Mouse (Mus musculus) natural killer cell, adult 2 months (primary cell): ENCODE measurements at regions not wholly inside any gene's neighbourhood (a gene's known extent, or its start where the extent isn't known, plus 50 kb on each side); places are given as distances from the start of the nearest gene placed in this dataset.
"Not testable (repeated sequence)": the region's sequence is repeated elsewhere in the genome, so short reads cannot be mapped to it uniquely, and the experiment has no call there.

Experiments
- DNase-seq, 2 experiments: peaks; one replicate each; pipeline ENCODE4 v3.0.0; 2022; ENCODE audit warnings: low spot score in 2 of 2

DNA sequence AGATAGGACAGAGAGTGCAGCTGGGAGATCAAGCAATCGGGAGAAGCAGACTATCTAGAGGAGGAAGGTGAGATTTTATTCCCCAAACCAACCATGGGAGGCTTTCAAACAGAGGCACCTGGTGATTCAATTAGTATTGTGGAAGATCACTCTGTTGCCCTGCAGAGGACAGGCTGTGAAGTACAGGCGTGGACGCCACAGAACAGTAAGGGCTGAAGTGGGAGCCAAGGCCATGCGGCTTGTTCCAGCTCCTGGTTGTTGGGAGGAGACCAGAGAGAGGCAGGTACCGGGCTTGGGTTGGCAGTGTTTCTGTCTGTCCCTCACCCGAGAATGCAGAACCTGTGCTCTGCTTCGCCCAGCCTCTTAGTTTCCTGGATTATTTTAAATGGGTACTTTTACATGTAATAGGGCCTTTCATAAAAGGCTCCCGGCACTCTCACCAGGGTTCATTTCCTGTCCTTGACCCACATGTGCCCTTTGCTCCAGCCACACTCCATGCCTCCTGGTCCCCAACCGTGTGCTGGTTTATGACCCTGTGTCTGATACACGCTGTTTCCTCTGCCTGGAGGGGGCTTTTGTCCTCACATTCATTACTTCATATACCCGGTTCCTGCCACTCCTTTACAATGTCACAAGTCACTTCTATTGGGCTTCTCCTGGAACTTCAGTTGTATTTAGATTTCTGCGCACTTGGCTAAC is 58.3 kb downstream of the Vcpkmt start:
- no peak for DNase-seq

DNA sequence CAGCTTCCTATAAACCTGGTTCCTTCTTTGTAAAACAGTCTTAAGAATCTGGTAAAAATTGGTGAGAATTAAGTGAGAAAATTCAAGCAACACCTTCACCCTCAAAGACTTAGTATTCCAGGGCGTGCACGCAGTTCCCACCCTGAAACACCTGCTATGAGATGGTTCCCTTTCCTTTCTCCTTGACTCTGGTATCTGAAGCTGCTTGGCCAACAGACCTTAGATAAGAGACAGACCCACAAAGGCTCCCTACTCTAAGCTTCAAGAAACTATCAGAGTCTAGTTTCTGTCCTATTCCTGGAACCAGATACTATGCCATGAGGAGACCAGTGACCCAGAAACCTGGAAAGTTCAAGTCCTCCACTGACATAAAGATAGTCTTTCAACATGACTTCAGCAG is 63.0 kb downstream of the Vcpkmt start:
- no peak for DNase-seq

DNA sequence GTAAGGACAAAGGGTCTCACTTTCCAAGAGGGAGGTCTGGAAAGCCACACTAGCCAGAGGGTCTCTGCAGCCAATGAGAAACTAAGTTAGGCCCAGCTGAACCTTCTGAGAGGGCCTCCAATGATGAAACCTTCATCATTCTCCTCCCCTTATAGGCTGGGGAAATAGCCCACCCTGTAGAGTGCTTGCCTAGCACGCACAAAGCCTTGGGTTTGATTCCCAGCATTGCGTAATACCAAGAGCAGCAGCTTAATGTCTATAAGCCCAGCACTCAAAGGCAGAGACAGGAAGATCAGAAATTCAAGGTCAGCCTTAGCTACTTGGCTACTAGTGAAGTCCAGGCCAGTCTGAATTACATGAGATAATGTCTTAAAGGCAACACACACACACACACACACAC is 63.8 kb downstream of the Vcpkmt start:
- DNase-seq, result no peak

- DNase-seq, result no peak
Observed at GRCm38 (mm10) chr12:69517616-69518015, 65.2 kb downstream of the Vcpkmt start.

DNA sequence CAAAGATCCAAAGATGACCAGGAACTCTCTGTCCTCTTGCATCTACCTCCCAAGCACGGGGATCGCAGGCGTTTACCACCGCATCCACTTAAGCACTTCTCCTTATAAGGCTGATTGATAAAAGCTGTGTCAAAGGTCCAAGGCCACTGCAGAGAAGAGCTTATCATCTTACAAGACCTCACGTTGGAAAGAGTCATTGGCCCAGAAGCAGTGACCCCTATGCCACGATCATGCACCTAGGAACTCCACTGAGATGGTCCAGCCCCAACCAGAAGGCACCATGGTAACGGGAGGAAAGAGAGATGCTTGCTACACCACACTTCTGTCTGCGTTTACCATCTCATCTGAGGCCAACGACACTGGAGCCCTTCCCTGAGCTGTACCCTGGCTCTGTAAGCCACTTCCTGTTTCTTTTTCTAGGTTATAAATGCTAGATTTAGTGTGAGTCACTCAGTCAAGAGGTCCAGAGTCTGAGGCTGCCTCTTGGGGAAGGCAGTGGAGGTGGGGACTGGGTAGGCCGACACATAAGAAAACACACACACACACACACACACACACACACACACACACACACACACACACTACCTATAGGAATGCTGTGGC is 66.4 kb downstream of the Vcpkmt start:
- DNase-seq, result peak; percentile 78 to 80

- no peak for DNase-seq
Observed at GRCm38 (mm10) chr12:69515850-69516249, 67.0 kb downstream of the Vcpkmt start.

GRCm38 (mm10) chr12:69515117-69515516 is 67.7 kb downstream of the Vcpkmt start:
- DNase-seq, result no peak

GRCm38 (mm10) chr12:69513166-69513565 is 69.7 kb downstream of the Vcpkmt start:
- peak; percentile 73 to 78 for DNase-seq

- peak; percentile 33 to 45 for DNase-seq
Observed at GRCm38 (mm10) chr12:69510736-69511135, 72.1 kb downstream of the Vcpkmt start.

- DNase-seq, result not testable (repeated sequence)
Observed at GRCm38 (mm10) chr12:69509180-69509579, 73.6 kb downstream of the Vcpkmt start.

GRCm38 (mm10) chr12:69507906-69508305 is 74.9 kb downstream of the Vcpkmt start:
- no peak for DNase-seq

DNA sequence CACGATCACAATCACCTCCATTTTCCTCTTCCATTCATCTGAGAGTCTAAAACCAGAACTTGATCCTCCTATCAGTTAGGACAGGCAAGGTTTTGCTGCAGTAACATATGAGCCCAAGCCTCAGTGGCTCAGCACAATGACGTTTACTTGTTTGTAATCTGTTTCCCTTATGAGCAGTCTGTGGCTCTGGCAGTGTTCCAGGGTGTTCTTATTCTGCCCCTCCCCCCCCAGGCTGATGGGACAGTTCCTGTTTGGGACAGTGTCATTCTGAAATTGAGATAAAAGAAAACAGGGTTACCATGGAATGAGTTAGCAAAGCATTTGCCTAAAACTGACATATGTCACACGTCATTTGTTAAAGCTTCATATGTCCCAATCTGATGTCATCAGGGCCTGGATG is 75.5 kb downstream of the Vcpkmt start:
- DNase-seq, result no peak

DNA sequence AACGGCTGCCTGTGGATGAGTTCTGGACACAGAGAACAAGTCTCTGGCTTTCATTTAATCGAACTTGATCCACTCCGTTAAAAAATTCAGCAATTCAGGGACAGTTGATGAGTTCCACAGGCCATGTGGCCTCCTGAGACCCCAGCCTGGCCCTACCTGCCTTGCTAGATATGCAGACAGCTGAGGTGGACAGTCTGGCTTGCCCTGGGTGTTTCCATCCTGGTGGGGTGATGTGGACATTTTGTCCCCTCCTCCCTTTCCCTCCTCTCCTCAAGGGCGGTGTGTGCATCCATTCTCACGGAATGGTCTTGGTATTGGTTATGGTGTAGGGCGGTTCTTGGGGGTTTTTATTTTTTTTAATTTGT is 80.1 kb downstream of the Vcpkmt start:
- DNase-seq, result no peak

DNA sequence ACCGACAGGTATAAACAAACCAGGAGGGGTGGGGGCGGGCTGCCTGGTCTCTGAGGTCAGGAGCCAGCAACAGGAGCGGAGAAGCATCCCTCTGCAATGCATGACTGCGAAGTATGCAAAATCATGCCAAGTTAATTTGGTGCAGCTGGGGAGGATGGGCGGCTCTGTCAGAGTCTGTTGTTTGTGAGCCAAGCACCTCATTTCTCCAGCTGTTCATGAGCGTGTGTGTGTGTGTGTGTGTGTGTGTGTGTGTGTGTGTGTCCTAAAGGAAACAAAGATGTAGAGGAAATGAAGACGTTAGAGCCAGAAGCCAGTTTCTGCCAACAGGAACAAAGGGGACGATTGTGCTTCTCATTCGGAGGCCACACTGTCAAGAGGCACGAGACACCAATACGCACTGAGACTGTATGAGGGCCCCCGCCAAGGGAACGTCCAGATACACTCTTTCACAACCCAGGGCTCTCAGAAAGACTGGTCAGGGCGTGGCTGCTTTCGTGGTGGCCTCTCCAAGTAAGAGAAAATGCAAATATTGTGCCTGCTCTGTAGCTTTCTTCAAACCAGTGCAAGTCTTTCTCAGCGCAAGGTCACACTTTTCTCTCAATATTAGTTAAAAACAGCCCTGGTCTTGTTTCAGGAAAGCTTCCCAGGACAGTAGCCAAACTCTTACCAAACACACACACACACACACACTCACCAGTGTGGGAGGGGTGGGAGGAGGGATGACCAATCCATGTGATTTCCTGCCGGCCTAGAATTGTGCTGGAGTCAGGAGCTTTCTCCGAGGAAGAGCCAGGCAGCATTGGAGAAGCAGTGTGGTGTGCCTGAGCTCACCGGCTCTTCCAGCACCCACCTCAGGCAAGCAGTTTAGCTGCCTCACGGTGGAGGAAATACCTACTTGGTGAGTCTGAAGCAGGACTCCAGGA is 80.8 kb downstream of the Vcpkmt start:
- DNase-seq, result peak; percentile 30 to 75

DNA sequence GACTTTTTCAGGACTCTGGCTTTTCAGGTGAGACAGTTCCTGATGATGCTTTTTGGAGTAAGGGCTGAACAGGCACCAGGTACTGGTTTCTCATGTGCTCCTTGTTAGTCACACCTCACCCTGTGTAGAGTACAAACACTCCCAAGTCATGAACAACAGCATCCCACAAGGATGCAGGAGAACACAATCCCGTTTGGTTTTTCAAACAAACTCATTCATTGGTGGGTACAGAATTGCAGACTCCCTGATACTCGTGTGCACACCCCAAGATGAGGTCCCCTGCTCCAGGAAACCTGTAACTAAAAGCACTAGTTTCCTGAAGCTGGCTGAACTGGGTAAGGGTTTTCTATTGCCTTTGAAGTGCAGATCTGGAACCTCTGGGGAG is 81.5 kb downstream of the Vcpkmt start:
- DNase-seq, result no peak

- DNase-seq, result peak in 1 of 2 experiments; percentile 21
Observed at GRCm38 (mm10) chr12:69500600-69501345, 82.1 kb downstream of the Vcpkmt start.

GRCm38 (mm10) chr12:69497121-69497520 is 85.7 kb downstream of the Vcpkmt start:
- DNase-seq, result no peak

- no peak for DNase-seq
Observed at GRCm38 (mm10) chr12:69496341-69496904, 86.4 kb downstream of the Vcpkmt start.

- no peak for DNase-seq
Observed at GRCm38 (mm10) chr12:69495776-69496175, 87.1 kb downstream of the Vcpkmt start.

DNA sequence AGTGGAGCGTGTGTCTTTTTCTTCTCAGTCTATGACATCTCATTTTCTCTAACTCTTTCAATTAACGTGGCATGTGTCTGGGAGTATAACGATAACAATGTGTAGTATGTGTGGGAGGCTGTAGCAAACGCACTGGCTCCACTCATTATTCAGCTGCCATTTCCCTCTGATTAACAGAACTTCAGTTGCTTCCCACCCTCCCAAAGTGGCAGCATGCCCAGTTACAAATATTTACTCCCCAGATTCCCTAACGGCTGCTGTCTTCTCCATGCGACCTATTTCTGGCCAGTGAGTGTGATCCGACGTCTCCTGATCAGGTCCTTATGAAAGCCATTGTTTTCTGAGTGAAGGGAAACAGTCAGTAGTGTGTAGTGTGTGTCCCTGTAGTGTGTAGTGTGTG is 88.2 kb downstream of the Vcpkmt start:
- no peak for DNase-seq

- no peak for DNase-seq
Observed at GRCm38 (mm10) chr12:69489686-69490085, 93.1 kb downstream of the Vcpkmt start.

GRCm38 (mm10) chr12:69486903-69487302 is 95.9 kb downstream of the Vcpkmt start:
- no peak for DNase-seq
